Comparison of ENCODE assay signal across 19 mouse cellular contexts in the genomic region with DNA sequence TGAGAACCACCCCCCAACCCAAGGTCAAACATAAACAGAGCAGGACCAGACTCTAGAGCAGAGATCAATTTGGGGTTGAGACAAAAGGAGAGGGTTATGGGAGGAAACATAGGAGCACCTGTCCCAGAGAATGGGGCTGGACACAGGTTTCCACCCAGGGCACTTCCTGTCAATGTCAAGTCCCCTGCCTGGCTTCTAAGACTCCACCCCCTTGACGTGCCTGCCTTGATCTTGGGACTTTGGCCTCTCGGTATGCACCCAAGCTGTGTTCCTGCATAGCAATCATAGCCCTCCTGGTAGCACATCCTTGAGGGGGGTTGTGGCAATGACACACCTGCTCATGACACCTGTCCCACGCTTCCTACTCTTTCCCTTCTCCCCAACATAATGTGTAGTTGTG. TPM values are rescaled to one million over a fixed set of nuclear protein-coding genes. Genes with fewer than 3 reads are reported as not detected.
DNase-seq lines count a peak whose midpoint lies in the region; ATAC-seq and TF ChIP-seq lines count a peak whose summit lies in the region.
"Had no signal": no experiment of that assay in that cellular context is flagged by ENCODE, and none has a peak within 500 bp of the region (broad histone marks: within the 10 kb centered on the region; RNA-seq: fewer than 3 reads in every experiment).

No protein-coding gene starts in this region.

- no peaks in the 10 kb centered on the region for H3K9me3 ChIP-seq in kidney, embryonic 14.5 days (ENCODE audit: control insufficient read depth, low read length)
- no peaks in the 10 kb centered on the region for H3K9me3 ChIP-seq in intestine, postnatal 0 days (ENCODE audit: control insufficient read depth)
- no peaks in the 10 kb centered on the region for H3K9me3 ChIP-seq in stomach, postnatal 0 days (ENCODE audit: control insufficient read depth, low read length)
- no peaks in the 10 kb centered on the region for H3K9me3 ChIP-seq in midbrain, embryonic 16.5 days (replicated peaks; ENCODE audit: control insufficient read depth, low read length, poor library complexity, severe bottlenecking)
- H3K9me3 ChIP-seq: embryonic facial prominence, embryonic 13.5 days; hindbrain, embryonic 12.5 days; liver, embryonic 13.5 days; midbrain, embryonic 13.5 days; neural tube, embryonic 13.5 days had no signal

- no peak overlapping the region for H3K4me3 ChIP-seq in kidney, embryonic 14.5 days (ENCODE audit: low read length)
- no peak overlapping the region for H3K4me3 ChIP-seq in intestine, postnatal 0 days (ENCODE audit: low read depth, low read length)
- H3K4me3 ChIP-seq in stomach, postnatal 0 days (ENCODE audit: low read depth, low read length), result no peak overlapping the region
- no peak overlapping the region for H3K4me3 ChIP-seq in midbrain, embryonic 16.5 days (ENCODE audit: low read depth, low read length)
- H3K4me3 ChIP-seq: embryonic facial prominence, embryonic 13.5 days; hindbrain, embryonic 12.5 days; liver, embryonic 13.5 days; midbrain, embryonic 13.5 days; neural tube, embryonic 13.5 days had no signal

- no peak overlapping the region for H3K4me2 ChIP-seq in kidney, embryonic 14.5 days (replicated peaks; ENCODE audit: low read depth, low read length)
- H3K4me2 ChIP-seq in intestine, postnatal 0 days (replicated peaks; ENCODE audit: low read depth), result peak overlapping the region; percentile 0; the same call in 1 of the 2 replicates
- H3K4me2 ChIP-seq in stomach, postnatal 0 days (replicated peaks; ENCODE audit: low read depth), result no peak overlapping the region
- no peak overlapping the region for H3K4me2 ChIP-seq in midbrain, embryonic 16.5 days (ENCODE audit: low read length)
- H3K4me2 ChIP-seq: embryonic facial prominence, embryonic 13.5 days; hindbrain, embryonic 12.5 days; liver, embryonic 13.5 days; midbrain, embryonic 13.5 days; neural tube, embryonic 13.5 days had no signal

- TF ChIP-seq CTCF in intestine, postnatal 0 days (IDR thresholded peaks at IDR 0.05; ENCODE audit: low read depth), result peak; percentile 23; the same call in 1 of the 2 replicates
- no peak for TF ChIP-seq CTCF in stomach, postnatal 0 days (IDR thresholded peaks at IDR 0.05; ENCODE audit: low read depth)

- no peak for ATAC-seq in kidney, embryonic 14.5 days (ENCODE audit: low FRiP score, low TSS enrichment)
- ATAC-seq in intestine, postnatal 0 days, result peak; percentile 88
- peak; percentile 70 for ATAC-seq in stomach, postnatal 0 days (ENCODE audit: low FRiP score, low TSS enrichment)
- no peak for ATAC-seq in midbrain, embryonic 16.5 days
- ATAC-seq: CD4-positive, CD25-positive, alpha-beta regulatory T cell, adult 4 months; forebrain, embryonic 14.5 days; midbrain, embryonic 13.5 days; Patski had no signal

- H3K4me1 ChIP-seq in kidney, embryonic 14.5 days (ENCODE audit: control insufficient read depth, insufficient read depth, low read length), result no peaks in the 10 kb centered on the region
- peaks cover 3% of the 10 kb centered on the region; the same call in 1 of the 2 replicates for H3K4me1 ChIP-seq in intestine, postnatal 0 days (replicated peaks; ENCODE audit: control insufficient read depth, insufficient read depth, low read length)
- no peaks in the 10 kb centered on the region for H3K4me1 ChIP-seq in stomach, postnatal 0 days (replicated peaks; ENCODE audit: control insufficient read depth, insufficient read depth)
- H3K4me1 ChIP-seq in midbrain, embryonic 16.5 days (ENCODE audit: control insufficient read depth, insufficient read depth, low read length), result no peaks in the 10 kb centered on the region
- H3K4me1 ChIP-seq: embryonic facial prominence, embryonic 13.5 days; hindbrain, embryonic 12.5 days; midbrain, embryonic 13.5 days; neural tube, embryonic 13.5 days had no signal

- no peaks in the 10 kb centered on the region for H3K27me3 ChIP-seq in kidney, embryonic 14.5 days (ENCODE audit: control insufficient read depth, insufficient read depth, low read length)
- H3K27me3 ChIP-seq in intestine, postnatal 0 days (replicated peaks; ENCODE audit: control insufficient read depth, insufficient read depth, low read length), result no peaks in the 10 kb centered on the region
- H3K27me3 ChIP-seq in stomach, postnatal 0 days (ENCODE audit: control insufficient read depth, insufficient read depth, low read length), result no peaks in the 10 kb centered on the region
- H3K27me3 ChIP-seq in midbrain, embryonic 16.5 days (ENCODE audit: control insufficient read depth, insufficient read depth, low read depth, low read length), result no peaks in the 10 kb centered on the region
- H3K27me3 ChIP-seq: embryonic facial prominence, embryonic 13.5 days; hindbrain, embryonic 12.5 days; liver, embryonic 13.5 days; midbrain, embryonic 13.5 days; neural tube, embryonic 13.5 days; Patski had no signal

- DNase-seq in kidney, adult 18-20 months, result peak; percentile 76
- DNase-seq in kidney, postnatal 14 days, result peak; percentile 75
- peak; percentile 51 for DNase-seq in stomach, postnatal 0 days (ENCODE audit: low spot score)
- DNase-seq in spleen, adult 18-20 months, result no peak
- DNase-seq: adrenal gland, adult 8-10 months; cerebellum, postnatal 10 days; gastrocnemius, postnatal 25 days; left cerebral cortex, postnatal 4 days; liver, embryonic 13.5 days had no signal

- H3K36me3 ChIP-seq in kidney, embryonic 14.5 days (ENCODE audit: control insufficient read depth, insufficient read depth, low read length), result peaks cover 68% of the 10 kb centered on the region
- peaks cover 40% of the 10 kb centered on the region for H3K36me3 ChIP-seq in intestine, postnatal 0 days (ENCODE audit: control insufficient read depth, insufficient read depth)
- H3K36me3 ChIP-seq in stomach, postnatal 0 days (ENCODE audit: control insufficient read depth, insufficient read depth, low read length), result peaks cover 27% of the 10 kb centered on the region
- H3K36me3 ChIP-seq in midbrain, embryonic 16.5 days (ENCODE audit: control insufficient read depth, insufficient read depth, low read length), result peaks cover 38% of the 10 kb centered on the region

- no peak for TF ChIP-seq EP300 in stomach, postnatal 0 days (optimal IDR thresholded peaks at IDR 0.05)

- no peak overlapping the region for H3K9ac ChIP-seq in kidney, embryonic 14.5 days (ENCODE audit: low read depth, low read length)
- H3K9ac ChIP-seq in intestine, postnatal 0 days (ENCODE audit: low read depth, low read length), result no peak overlapping the region
- H3K9ac ChIP-seq in stomach, postnatal 0 days (ENCODE audit: low read length), result no peak overlapping the region
- no peak overlapping the region for H3K9ac ChIP-seq in midbrain, embryonic 16.5 days (ENCODE audit: low read depth, low read length)
- H3K9ac ChIP-seq: embryonic facial prominence, embryonic 13.5 days; hindbrain, embryonic 12.5 days; liver, embryonic 13.5 days; midbrain, embryonic 13.5 days; neural tube, embryonic 13.5 days had no signal

- H3K27ac ChIP-seq in kidney, embryonic 14.5 days (ENCODE audit: low read depth, low read length), result no peak overlapping the region
- peak overlapping the region; percentile 94 for H3K27ac ChIP-seq in intestine, postnatal 0 days (ENCODE audit: low read depth, low read length)
- H3K27ac ChIP-seq in stomach, postnatal 0 days (replicated peaks), result no peak overlapping the region
- no peak overlapping the region for H3K27ac ChIP-seq in midbrain, embryonic 16.5 days (ENCODE audit: low read length)
- H3K27ac ChIP-seq: embryonic facial prominence, embryonic 13.5 days; hindbrain, embryonic 12.5 days; liver, embryonic 13.5 days; midbrain, embryonic 13.5 days; neural tube, embryonic 13.5 days had no signal

- WGBS in kidney, embryonic 14.5 days, result 85% methylated on average over 3 of the region's 3 CpGs
- WGBS in intestine, postnatal 0 days, result 24% methylated on average over 3 of the region's 3 CpGs
- WGBS in stomach, postnatal 0 days, result 81% methylated on average over 3 of the region's 3 CpGs
- WGBS in midbrain, embryonic 16.5 days, result 92% methylated on average over 3 of the region's 3 CpGs

RNA-seq across cellular contexts. Expression of a gene that starts 25.8 kb away (rescaled TPM):
- 17.7 and 22.3 TPM in 2 replicates for polyA plus RNA-seq in kidney, embryonic 14.5 days (2014; fragmentation: Nextera tagmentation; extraction: Ambion mirVana)
- polyA plus RNA-seq in intestine, postnatal 0 days (2015; fragmentation: Nextera tagmentation; extraction: Ambion mirVana), result 29.3 and 30.9 TPM in 2 replicates
- 30.7 and 37.7 TPM in 2 replicates for polyA plus RNA-seq in stomach, postnatal 0 days (2015; fragmentation: Nextera tagmentation; extraction: Ambion mirVana)
- 4.6 and 4.9 TPM in 2 replicates for polyA plus RNA-seq in midbrain, embryonic 16.5 days (2015; fragmentation: Nextera tagmentation; extraction: Ambion mirVana)

RNA-seq across cellular contexts. Expression of a gene that starts 47.3 kb away (rescaled TPM):
- polyA plus RNA-seq in kidney, embryonic 14.5 days (2014; fragmentation: Nextera tagmentation; extraction: Ambion mirVana), result 203 and 216 TPM in 2 replicates
- polyA plus RNA-seq in intestine, postnatal 0 days (2015; fragmentation: Nextera tagmentation; extraction: Ambion mirVana), result 109 and 115 TPM in 2 replicates
- 139 and 147 TPM in 2 replicates for polyA plus RNA-seq in stomach, postnatal 0 days (2015; fragmentation: Nextera tagmentation; extraction: Ambion mirVana)
- 108 and 110 TPM in 2 replicates for polyA plus RNA-seq in midbrain, embryonic 16.5 days (2015; fragmentation: Nextera tagmentation; extraction: Ambion mirVana)

RNA-seq across cellular contexts. Expression of a gene that starts 54.6 kb away (rescaled TPM):
- 6.9 and 10.0 TPM in 2 replicates for polyA plus RNA-seq in kidney, embryonic 14.5 days (2014; fragmentation: Nextera tagmentation; extraction: Ambion mirVana)
- polyA plus RNA-seq in intestine, postnatal 0 days (2015; fragmentation: Nextera tagmentation; extraction: Ambion mirVana), result 1.6 and 1.7 TPM in 2 replicates
- 1.8 and 2.3 TPM in 2 replicates for polyA plus RNA-seq in stomach, postnatal 0 days (2015; fragmentation: Nextera tagmentation; extraction: Ambion mirVana)
- polyA plus RNA-seq in midbrain, embryonic 16.5 days (2015; fragmentation: Nextera tagmentation; extraction: Ambion mirVana), result 5.9 and 7.7 TPM in 2 replicates

Comparison
In these comparisons a context has a peak if more than half of its experiments do, and no peak if none do; other contexts are left out.
1. DNase-seq: peak in kidney, adult 18-20 months (single experiment), kidney, postnatal 14 days (single experiment) and stomach, postnatal 0 days (single experiment); none in spleen, adult 18-20 months (0 of 2).
2. ATAC-seq: peak in intestine, postnatal 0 days (single experiment) and stomach, postnatal 0 days (single experiment); none in kidney, embryonic 14.5 days (single experiment) and midbrain, embryonic 16.5 days (single experiment).